Mouse (Mus musculus): ENCODE data around the gene Fcho2. TPM values are rescaled to one million over a fixed set of nuclear protein-coding genes. Genes with fewer than 3 reads are reported as not detected.

The Fcho2 gene
- polyA plus RNA-seq, 1 experiment from 2014 or later, result 34.1 TPM

- 64% methylated on average over 4 of the region's 4 CpGs for WGBS
- Histone ChIP-seq H3K27ac (no peak overlapping the region), H3K36me3 (peaks cover 73% of the 10 kb centered on the region), H3K27me3 (ENCODE audit: low read depth, poor library complexity, severe bottlenecking) (no peaks in the 10 kb centered on the region), H3K9me3 (replicated peaks) (no peaks in the 10 kb centered on the region), H3K4me1 (0 out of 2 replicates have a peak, but pooled peaks cover 2% of the 10 kb centered on the region), H3K4me3 (no peak overlapping the region)
- DNase-seq (ENCODE audit: low spot score), result no peak
Observed at GRCm38 (mm10) chr13:98726494-98726893, 88.8 kb downstream of the Fcho2 start.

GRCm38 (mm10) chr13:98723430-98723829 is 91.8 kb downstream of the Fcho2 start:
- peaks cover 50% of the 10 kb centered on the region for H3K36me3 ChIP-seq
- DNase-seq (ENCODE audit: low spot score), result no peak
- H3K4me3 ChIP-seq, result no peak overlapping the region
- no peaks in the 10 kb centered on the region for H3K27me3 ChIP-seq (ENCODE audit: low read depth, poor library complexity, severe bottlenecking)
- H3K9me3 ChIP-seq (replicated peaks), result no peaks in the 10 kb centered on the region
- 69% methylated on average over 1 of the region's 1 CpGs for WGBS
- no peak overlapping the region for H3K27ac ChIP-seq
- 0 out of 2 replicates have a peak, but pooled peaks cover 2% of the 10 kb centered on the region for H3K4me1 ChIP-seq

DNA sequence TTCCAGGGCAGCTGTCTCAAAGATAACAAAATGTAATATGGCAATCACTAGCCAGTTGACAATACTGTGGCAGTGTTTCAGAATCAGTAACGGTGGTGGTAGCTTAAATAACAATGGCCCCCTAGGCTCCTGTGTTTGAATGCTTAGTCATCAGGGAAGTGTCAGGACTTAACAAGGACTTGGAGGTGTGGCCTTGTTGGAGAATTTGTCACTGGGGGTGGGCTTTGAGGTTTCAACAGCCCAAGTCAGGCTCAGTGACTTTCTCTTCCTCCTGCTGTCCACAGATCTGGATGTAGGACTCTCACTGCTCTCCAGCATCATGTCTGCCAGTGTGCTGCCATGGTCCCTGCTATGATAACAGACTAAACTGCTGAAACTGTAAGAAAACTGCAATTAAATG is 93.0 kb downstream of the Fcho2 start:
- DNase-seq (ENCODE audit: low spot score), result no peak
- H3K9me3 ChIP-seq (replicated peaks), result no peaks in the 10 kb centered on the region
- peaks cover 39% of the 10 kb centered on the region for H3K36me3 ChIP-seq
- H3K4me3 ChIP-seq, result no peak overlapping the region
- no peaks in the 10 kb centered on the region for H3K27me3 ChIP-seq (ENCODE audit: low read depth, poor library complexity, severe bottlenecking)
- H3K4me1 ChIP-seq, result 0 out of 2 replicates have a peak, but pooled peaks cover 2% of the 10 kb centered on the region
- H3K27ac ChIP-seq, result no peak overlapping the region
- 67% methylated on average over 1 of the region's 1 CpGs for WGBS

DNA sequence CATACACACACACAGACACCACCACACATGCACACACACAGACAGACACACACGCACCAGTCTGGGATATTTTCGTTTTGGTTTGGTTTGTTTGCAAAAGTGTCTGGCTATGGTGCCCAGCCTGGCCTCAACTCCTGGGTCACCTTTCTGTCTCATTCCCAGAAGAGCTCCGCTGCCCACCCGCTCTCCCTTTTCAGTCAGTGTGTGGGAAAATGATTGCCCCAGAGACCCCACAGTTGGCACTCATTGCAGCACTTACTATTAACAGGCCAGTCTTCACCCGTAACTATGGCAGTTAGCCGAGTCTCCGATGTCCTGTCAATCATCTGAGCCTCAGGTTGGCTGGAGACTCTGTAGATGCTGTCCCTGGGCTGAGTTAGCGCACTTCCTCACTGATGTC is 99.1 kb downstream of the Fcho2 start:
- WGBS, result 93% methylated on average over 8 of the region's 8 CpGs
- Histone ChIP-seq H3K27me3 (ENCODE audit: low read depth, poor library complexity, severe bottlenecking) (no peaks in the 10 kb centered on the region), H3K27ac (no peak overlapping the region), H3K9me3 (replicated peaks) (no peaks in the 10 kb centered on the region), H3K4me3 (no peak overlapping the region), H3K36me3 (0 out of 2 replicates have a peak, but pooled peaks cover 2% of the 10 kb centered on the region), H3K4me1 (no peaks in the 10 kb centered on the region)
- no peak for DNase-seq (ENCODE audit: low spot score)

- peak; percentile 26 for DNase-seq (ENCODE audit: low spot score)
- H3K36me3 ChIP-seq, result no peaks in the 10 kb centered on the region
- no peaks in the 10 kb centered on the region for H3K9me3 ChIP-seq (replicated peaks)
- no peak overlapping the region for H3K27ac ChIP-seq
- no peaks in the 10 kb centered on the region for H3K4me1 ChIP-seq
- no peaks in the 10 kb centered on the region for H3K27me3 ChIP-seq (ENCODE audit: low read depth, poor library complexity, severe bottlenecking)
- no peak overlapping the region for H3K4me3 ChIP-seq
- 91% methylated on average over 6 of the region's 6 CpGs for WGBS
Observed at GRCm38 (mm10) chr13:98715443-98715990, 99.7 kb downstream of the Fcho2 start.

DNA sequence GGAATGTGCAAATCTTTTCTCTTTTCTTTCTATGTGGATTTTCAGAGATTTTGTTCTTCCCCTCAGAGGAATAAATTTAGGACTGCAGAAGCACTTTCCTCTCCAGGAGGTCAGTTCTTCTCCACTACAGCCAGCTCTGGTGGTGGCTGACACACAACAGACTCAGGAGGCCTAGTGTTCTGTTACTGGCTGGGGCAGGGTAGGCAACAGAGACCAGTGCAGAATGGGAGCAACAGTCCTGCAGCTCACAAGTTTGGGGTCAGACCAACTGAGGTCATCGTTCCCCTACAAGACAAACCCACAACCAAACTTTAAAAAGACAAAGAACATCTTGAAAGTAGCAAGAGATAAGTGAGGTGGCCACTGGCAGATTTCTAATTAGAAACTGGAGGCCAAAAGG is 104.6 kb downstream of the Fcho2 start:
- Histone ChIP-seq H3K4me3 (no peak overlapping the region), H3K27ac (no peak overlapping the region), H3K36me3 (no peaks in the 10 kb centered on the region), H3K9me3 (replicated peaks) (no peaks in the 10 kb centered on the region), H3K4me1 (no peaks in the 10 kb centered on the region), H3K27me3 (ENCODE audit: low read depth, poor library complexity, severe bottlenecking) (no peaks in the 10 kb centered on the region)
- DNase-seq (ENCODE audit: low spot score), result no peak
- 92% methylated on average over 1 of the region's 1 CpGs for WGBS

GRCm38 (mm10) chr13:98710236-98710635 is 105.0 kb downstream of the Fcho2 start:
- DNase-seq (ENCODE audit: low spot score), result no peak
- no peaks in the 10 kb centered on the region for H3K27me3 ChIP-seq (ENCODE audit: low read depth, poor library complexity, severe bottlenecking)
- WGBS, result 77% methylated on average over 8 of the region's 8 CpGs
- no peaks in the 10 kb centered on the region for H3K9me3 ChIP-seq (replicated peaks)
- H3K36me3 ChIP-seq, result no peaks in the 10 kb centered on the region
- no peak overlapping the region for H3K27ac ChIP-seq
- no peak overlapping the region for H3K4me3 ChIP-seq
- no peaks in the 10 kb centered on the region for H3K4me1 ChIP-seq

GRCm38 (mm10) chr13:98705501-98705900 is 109.7 kb downstream of the Fcho2 start:
- no peak overlapping the region for H3K27ac ChIP-seq
- no peaks in the 10 kb centered on the region for H3K9me3 ChIP-seq (replicated peaks)
- H3K36me3 ChIP-seq, result no peaks in the 10 kb centered on the region
- peaks cover 11% of the 10 kb centered on the region for H3K4me1 ChIP-seq
- 76% methylated on average over 4 of the region's 4 CpGs for WGBS
- no peak overlapping the region for H3K4me3 ChIP-seq
- DNase-seq (ENCODE audit: low spot score), result no peak
- no peaks in the 10 kb centered on the region for H3K27me3 ChIP-seq (ENCODE audit: low read depth, poor library complexity, severe bottlenecking)

DNA sequence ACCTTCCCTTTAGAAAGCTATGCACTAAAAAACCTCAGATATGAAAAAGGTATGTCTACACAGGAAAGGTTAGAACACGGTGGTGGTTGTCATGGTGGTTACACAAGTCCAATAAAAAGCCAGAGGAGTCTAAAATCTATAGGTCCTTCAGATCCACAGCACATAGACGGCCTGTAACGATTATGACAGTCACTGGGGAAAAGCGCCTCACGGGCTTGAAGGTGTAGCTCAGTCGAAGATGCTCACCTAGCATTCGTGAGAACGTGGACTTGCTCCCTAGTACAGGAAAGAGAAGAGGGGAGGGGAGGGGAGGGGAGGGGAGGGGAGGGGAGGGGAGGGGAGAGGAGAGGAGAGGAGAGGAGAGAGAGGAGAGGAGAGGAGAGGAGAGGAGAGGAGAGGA is 111.5 kb downstream of the Fcho2 start:
- DNase-seq (ENCODE audit: low spot score), result no peak
- no peaks in the 10 kb centered on the region for H3K9me3 ChIP-seq (replicated peaks)
- peaks cover 15% of the 10 kb centered on the region for H3K27me3 ChIP-seq (ENCODE audit: low read depth, poor library complexity, severe bottlenecking)
- H3K27ac ChIP-seq, result no peak overlapping the region
- H3K36me3 ChIP-seq, result no peaks in the 10 kb centered on the region
- H3K4me3 ChIP-seq, result no peak overlapping the region
- peaks cover 22% of the 10 kb centered on the region for H3K4me1 ChIP-seq
- WGBS, result 86% methylated on average over 6 of the region's 8 CpGs

DNA sequence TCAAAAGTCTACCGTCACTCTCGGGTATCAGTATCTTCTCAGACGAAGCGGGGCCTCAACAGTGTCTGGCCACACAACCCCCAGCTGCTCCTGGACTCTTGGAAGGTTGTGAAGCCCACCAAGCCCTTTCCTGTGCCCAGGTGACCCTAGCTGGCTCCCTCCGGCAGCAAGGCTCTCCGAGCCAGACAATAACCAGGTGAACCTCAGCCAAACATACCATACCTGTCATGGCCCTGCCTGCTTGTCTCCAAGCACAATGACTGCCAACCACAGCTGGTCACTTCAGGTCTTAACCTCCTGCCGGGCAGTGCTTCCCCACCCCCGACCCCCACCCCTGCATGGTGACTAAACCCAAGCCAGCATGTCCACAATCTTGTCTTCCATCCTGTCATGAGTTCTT is 112.9 kb downstream of the Fcho2 start:
- no peak for DNase-seq (ENCODE audit: low spot score)
- no peaks in the 10 kb centered on the region for H3K9me3 ChIP-seq (replicated peaks)
- no peak overlapping the region for H3K27ac ChIP-seq
- no peak overlapping the region for H3K4me3 ChIP-seq
- no peaks in the 10 kb centered on the region for H3K36me3 ChIP-seq
- H3K4me1 ChIP-seq, result peaks cover 22% of the 10 kb centered on the region
- H3K27me3 ChIP-seq (ENCODE audit: low read depth, poor library complexity, severe bottlenecking), result peaks cover 25% of the 10 kb centered on the region
- WGBS, result 88% methylated on average over 8 of the region's 8 CpGs

GRCm38 (mm10) chr13:98701309-98701675 is 114.0 kb downstream of the Fcho2 start:
- H3K4me1 ChIP-seq, result peaks cover 22% of the 10 kb centered on the region
- WGBS, result 83% methylated on average over 5 of the region's 5 CpGs
- no peak for DNase-seq (ENCODE audit: low spot score)

GRCm38 (mm10) chr13:98700661-98701308 is 114.5 kb downstream of the Fcho2 start:
- DNase-seq (ENCODE audit: low spot score), result no peak
- Histone ChIP-seq H3K27ac (no peak overlapping the region), H3K4me1 (peaks cover 24% of the 10 kb centered on the region), H3K36me3 (no peaks in the 10 kb centered on the region), H3K9me3 (replicated peaks) (no peaks in the 10 kb centered on the region), H3K4me3 (no peak overlapping the region), H3K27me3 (ENCODE audit: low read depth, poor library complexity, severe bottlenecking) (peaks cover 41% of the 10 kb centered on the region)
- WGBS, result 75% methylated on average over 10 of the region's 10 CpGs

More at GRCm38 (mm10) chr13:98701309-98701675, 114.0 kb downstream of the Fcho2 start:
- no peaks in the 10 kb centered on the region for H3K9me3 ChIP-seq (replicated peaks)
- no peak overlapping the region for H3K4me3 ChIP-seq
- no peak overlapping the region for H3K27ac ChIP-seq
- no peaks in the 10 kb centered on the region for H3K36me3 ChIP-seq
- H3K27me3 ChIP-seq (ENCODE audit: low read depth, poor library complexity, severe bottlenecking), result peaks cover 36% of the 10 kb centered on the region

DNA sequence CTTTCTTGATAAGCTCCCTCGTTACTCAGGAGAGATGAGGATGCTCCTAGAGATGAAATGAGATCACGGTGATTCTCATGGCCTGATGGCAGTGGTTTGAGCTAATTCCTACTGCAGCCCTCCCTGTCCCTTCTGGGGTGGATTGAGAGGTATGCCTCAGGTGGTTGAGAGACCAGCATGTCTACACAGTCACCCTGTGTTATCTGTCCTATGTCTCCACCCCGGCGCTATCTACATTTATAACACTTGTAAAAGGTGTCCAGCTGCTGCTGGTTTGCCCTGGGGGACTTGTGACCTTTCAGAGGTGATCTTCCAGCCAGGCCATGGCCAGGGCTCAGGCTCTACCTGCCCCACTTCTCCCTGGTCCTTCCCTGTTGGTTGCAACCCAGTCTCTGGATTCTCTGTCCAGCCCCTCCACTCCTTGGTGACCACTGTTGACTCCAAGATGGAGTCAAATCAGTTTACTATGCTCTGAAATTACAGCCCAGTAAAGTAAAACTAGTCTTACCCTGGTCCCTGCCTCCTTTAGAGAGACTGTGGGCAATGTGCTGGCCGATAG is 115.2 kb downstream of the Fcho2 start:
- no peak for DNase-seq (ENCODE audit: low spot score)
- Histone ChIP-seq H3K4me3 (no peak overlapping the region), H3K36me3 (no peaks in the 10 kb centered on the region), H3K27me3 (ENCODE audit: low read depth, poor library complexity, severe bottlenecking) (peaks cover 48% of the 10 kb centered on the region), H3K9me3 (replicated peaks) (no peaks in the 10 kb centered on the region), H3K4me1 (peaks cover 30% of the 10 kb centered on the region), H3K27ac (no peak overlapping the region)
- WGBS, result 73% methylated on average over 5 of the region's 5 CpGs

All from limb, embryonic 10.5 days (tissue).